Mouse (Mus musculus): ENCODE measurements around the gene Gm48551.

DNA sequence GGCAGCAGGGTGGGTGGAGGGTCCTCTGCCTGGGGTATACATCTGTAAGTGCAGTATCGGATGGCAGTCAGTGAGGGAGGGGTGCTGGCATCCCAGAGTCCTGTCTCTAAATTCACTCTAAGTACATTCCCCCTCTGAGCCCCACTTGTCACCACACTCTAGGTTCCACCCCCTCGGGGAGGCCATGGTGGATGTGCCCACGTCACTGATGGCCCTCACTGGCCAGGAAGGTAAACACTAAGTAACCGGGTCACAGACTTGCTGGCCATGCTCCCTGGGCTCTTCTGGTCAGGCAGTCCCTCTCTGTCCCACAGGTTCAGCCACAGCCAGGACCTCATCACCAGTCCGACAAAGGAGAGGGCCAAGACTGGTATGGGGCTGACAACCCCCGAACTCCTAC, 37.9 kb downstream of the Gm48551 start:
- TF ChIP-seq CTCF (IDR thresholded peaks at IDR 0.05; ENCODE audit: extremely low read depth, insufficient read depth, low read length) = no peak
- TF ChIP-seq POLR2A (IDR thresholded peaks at IDR 0.05; ENCODE audit: extremely low read depth, insufficient read depth, low read length) = no peak
